Mouse (Mus musculus) midbrain, postnatal 0 days (tissue): ENCODE data around the gene Syt1. TPM values are rescaled to one million over a fixed set of nuclear protein-coding genes. Genes with fewer than 3 reads are reported as not detected.
A peak's percentile ranks its signal among the peaks of the same experiment; 100 is the strongest.

Experiments used
- ATAC-seq: fragments of 200-750 bp; cut with Nextera tagmentation; 2 replicates; pipeline ENCODE4 v1.8.0; 2017; ENCODE audit warnings: moderate number of reproducible peaks, mild to moderate bottlenecking, moderate TSS enrichment, moderate library complexity; ENCODE audit not compliant: low FRiP score
- DNase-seq: peaks from one replicate; pipeline ENCODE4 v3.0.0-alpha.2; 2015; ENCODE audit warnings: low spot score
- H3K27ac ChIP-seq: fragments of 300-500 bp; sonication (generic); 2 replicates; pipeline ENCODE4 v1.5.1; 2014; ENCODE audit warnings: low read depth, mild to moderate bottlenecking, low read length, mixed read lengths
- H3K27me3 ChIP-seq: fragments of 300-500 bp; sonication (generic); 2 replicates; pipeline ENCODE4 v1.6.1; 2014; ENCODE audit warnings: low read length, control low read depth, mixed read lengths; ENCODE audit not compliant: insufficient read depth
- H3K36me3 ChIP-seq: fragments of 300-500 bp; sonication (generic); 2 replicates; pipeline ENCODE4 v1.6.1; 2014; ENCODE audit warnings: low read length, control low read depth, mixed read lengths; ENCODE audit not compliant: insufficient read depth
- H3K4me1 ChIP-seq: fragments of 300-500 bp; sonication (generic); 2 replicates; pipeline ENCODE4 v1.6.1; 2014; ENCODE audit warnings: mild to moderate bottlenecking, control low read depth, antibody characterized with exemption, low read length, mixed read lengths; ENCODE audit not compliant: insufficient read depth
- H3K4me2 ChIP-seq: fragments of 300-500 bp; sonication (generic); 2 replicates; pipeline ENCODE4 v1.6.1; 2014; ENCODE audit warnings: low read depth, mild to moderate bottlenecking, low read length, mixed read lengths; ENCODE audit not compliant: poor library complexity, severe bottlenecking
- H3K4me3 ChIP-seq: fragments of 300-500 bp; sonication (generic); 2 replicates; pipeline ENCODE4 v1.5.1; 2014; ENCODE audit warnings: low read depth, mild to moderate bottlenecking, low read length, moderate library complexity
- H3K9ac ChIP-seq: fragments of 300-500 bp; sonication (generic); replicated peaks from 2 replicates; pipeline ENCODE4 v1.6.1; 2014; ENCODE audit warnings: mild to moderate bottlenecking, low read length, moderate library complexity, mixed read lengths; ENCODE audit not compliant: poor library complexity, severe bottlenecking
- H3K9me3 ChIP-seq: fragments of 300-500 bp; sonication (generic); 2 replicates; pipeline ENCODE4 v1.6.1; 2016; ENCODE audit warnings: low read length, control low read depth
- CTCF ChIP-seq: IDR thresholded peaks from 2 replicates; pipeline ENCODE4 v1.5.1; 2016; ENCODE audit warnings: antibody characterized with exemption, mild to moderate bottlenecking
- WGBS: fragments of 180-500 bp; shearing (Covaris S2); extraction: QIAGEN DNeasy Blood & Tissue Kit; methylation state at CpG from one replicate; pipeline ENCODE4 v1.1.7; 2014; 5-methylcytosine and 5-hydroxymethylcytosine counted together
- polyA plus RNA-seq: library from polyadenylated mRNA; unstranded; fragments of >200 nt; fragmentation: Nextera tagmentation; extraction: Ambion mirVana; gene quantifications from 2 replicates; pipeline ENCODE4 v1.2.1, GENCODE M21; 2015
- total RNA-seq: library from RNA; depleted of rRNA; stranded (reverse); fragments of >200 nt; gene quantifications from 2 replicates; pipeline ENCODE4 v1.2.3, GENCODE M21; 2014

The Syt1 gene
- total and polyA plus RNA-seq, 2 experiments from 2014 or later, result 111 to 141 TPM

DNA sequence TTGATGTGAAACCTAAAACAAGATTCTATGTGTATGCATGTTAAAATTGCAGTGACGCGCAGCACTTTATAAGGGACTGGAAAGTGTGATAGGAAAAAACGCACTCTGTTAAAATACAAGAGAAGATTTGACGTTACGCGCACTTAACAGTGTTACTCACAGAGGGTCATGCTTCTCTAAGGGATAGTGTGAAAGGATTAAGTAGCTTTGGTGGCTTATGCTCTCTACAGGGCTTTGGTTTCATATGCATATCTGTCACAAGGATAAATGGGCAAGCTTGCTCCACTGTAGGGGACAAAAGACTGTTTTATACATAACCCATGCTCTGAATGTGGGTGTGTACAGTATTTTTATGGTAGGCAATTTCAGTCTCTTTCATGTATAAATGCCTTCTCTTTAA lies 178.5 kb downstream of the Syt1 start:
- peak overlapping the region; percentile 32 for H3K4me2 ChIP-seq
- WGBS, result 38% methylated on average over 6 of the region's 6 CpGs
- no peak for TF ChIP-seq CTCF
- H3K9ac ChIP-seq, result no peak overlapping the region
- ATAC-seq (no peak), DNase-seq (no peak)
- no peaks in the 10 kb centered on the region for H3K27me3 ChIP-seq
- no peak overlapping the region for H3K4me3 ChIP-seq
- H3K27ac ChIP-seq, result no peak overlapping the region
- no peaks in the 10 kb centered on the region for H3K9me3 ChIP-seq
- 0 out of 2 replicates have a peak, but pooled peaks cover 3% of the 10 kb centered on the region for H3K4me1 ChIP-seq
- H3K36me3 ChIP-seq, result no peaks in the 10 kb centered on the region

DNA sequence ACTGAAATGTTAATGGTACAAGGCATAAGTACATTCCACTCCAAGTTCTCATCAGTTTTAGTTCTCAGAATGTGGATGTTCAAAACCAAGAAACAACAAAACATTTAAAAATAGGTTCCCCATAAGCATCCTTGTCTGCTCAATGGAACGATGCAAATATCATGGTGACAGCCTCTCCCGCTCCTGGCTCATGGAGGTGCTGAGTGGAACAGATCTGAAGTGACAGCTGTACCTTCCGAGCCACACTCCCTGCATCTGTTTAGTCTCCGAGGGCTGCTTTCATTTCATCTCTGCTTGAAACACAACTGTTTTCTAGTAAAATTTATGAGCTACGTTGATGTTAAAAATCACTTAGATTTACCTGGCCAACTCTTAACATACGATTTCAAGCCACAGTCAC lies 179.0 kb downstream of the Syt1 start:
- H3K9ac ChIP-seq, result no peak overlapping the region
- no peak for TF ChIP-seq CTCF
- no peaks in the 10 kb centered on the region for H3K27me3 ChIP-seq
- H3K36me3 ChIP-seq, result no peaks in the 10 kb centered on the region
- DNase-seq, result peak; percentile 56
- ATAC-seq, result peak; percentile 56; the same call in 1 of the 2 replicates
- WGBS, result 26% methylated on average over 6 of the region's 6 CpGs
- H3K27ac ChIP-seq, result no peak overlapping the region
- no peaks in the 10 kb centered on the region for H3K9me3 ChIP-seq
- peak overlapping the region; percentile 32 for H3K4me2 ChIP-seq
- H3K4me1 ChIP-seq, result 0 out of 2 replicates have a peak, but pooled peaks cover 3% of the 10 kb centered on the region
- no peak overlapping the region for H3K4me3 ChIP-seq

DNA sequence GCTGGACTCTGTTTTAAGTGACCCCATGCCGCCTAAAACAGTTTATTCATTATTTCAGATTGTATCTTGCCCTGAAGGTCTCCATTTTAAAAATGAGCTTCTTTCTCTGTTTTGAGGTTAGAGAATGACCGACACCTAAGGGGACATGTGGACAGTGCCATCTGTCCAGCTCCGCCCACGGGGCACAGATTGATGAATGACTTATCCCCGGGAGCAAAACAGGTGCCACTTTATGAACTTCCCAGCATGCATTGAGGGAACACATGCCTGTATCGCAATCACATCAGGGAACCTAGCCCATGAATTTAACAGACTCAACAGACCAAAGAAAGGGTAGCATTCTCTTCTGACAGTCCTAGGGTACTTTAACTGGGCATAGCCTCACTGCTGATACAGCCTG lies 188.5 kb downstream of the Syt1 start:
- Histone ChIP-seq H3K9ac (no peak overlapping the region), H3K27me3 (no peaks in the 10 kb centered on the region), H3K4me2 (no peak overlapping the region), H3K27ac (no peak overlapping the region), H3K4me3 (no peak overlapping the region), H3K36me3 (no peaks in the 10 kb centered on the region), H3K4me1 (no peaks in the 10 kb centered on the region), H3K9me3 (no peaks in the 10 kb centered on the region)
- DNase-seq (peak; percentile 17), ATAC-seq (no peak)
- WGBS, result 91% methylated on average over 6 of the region's 6 CpGs
- TF ChIP-seq CTCF, result no peak

DNA sequence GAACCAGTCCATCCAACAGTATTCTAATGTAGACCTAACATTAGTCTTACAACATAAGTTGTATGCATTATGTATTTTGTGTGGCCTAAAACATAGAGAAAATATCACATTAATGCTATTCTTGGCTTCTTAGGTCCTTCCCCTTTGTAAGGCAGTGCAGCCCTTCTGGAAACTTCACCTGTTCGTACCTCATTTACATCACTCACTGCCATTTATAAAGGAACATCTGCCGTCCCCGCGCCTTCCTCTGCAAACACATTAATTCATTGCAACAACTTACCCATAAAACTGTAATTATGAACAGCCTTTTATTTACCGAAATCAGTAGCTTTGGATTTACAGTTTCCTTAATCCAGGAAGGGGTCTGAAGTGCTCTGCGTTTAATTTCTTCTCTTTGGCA lies 195.4 kb downstream of the Syt1 start:
- Histone ChIP-seq H3K4me3 (no peak overlapping the region), H3K4me2 (no peak overlapping the region), H3K9ac (no peak overlapping the region), H3K27ac (no peak overlapping the region), H3K36me3 (no peaks in the 10 kb centered on the region), H3K9me3 (no peaks in the 10 kb centered on the region), H3K27me3 (no peaks in the 10 kb centered on the region), H3K4me1 (no peaks in the 10 kb centered on the region)
- DNase-seq, result no peak
- TF ChIP-seq CTCF, result no peak
- no peak for ATAC-seq
- 68% methylated on average over 6 of the region's 6 CpGs for WGBS

DNA sequence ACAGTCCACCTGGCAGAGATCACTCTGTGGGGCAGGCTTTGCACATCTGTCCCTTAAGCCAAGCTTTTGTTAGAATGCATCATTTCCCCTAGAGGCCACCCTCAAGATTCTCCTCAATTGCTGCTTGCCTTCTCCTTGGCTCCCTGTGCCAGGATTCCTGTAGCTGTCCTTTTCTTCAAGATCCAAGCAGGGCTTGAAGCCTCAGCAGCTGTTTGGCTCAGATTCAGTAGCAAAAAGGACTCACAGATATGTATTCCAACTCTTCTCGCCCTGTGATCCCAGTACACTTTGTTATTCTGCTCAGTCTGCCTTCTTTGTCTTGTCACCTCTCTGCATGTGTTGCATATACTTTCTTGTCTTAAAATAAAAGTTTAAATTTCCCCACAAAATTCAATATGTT lies 206.4 kb downstream of the Syt1 start:
- DNase-seq (no peak), ATAC-seq (no peak)
- H3K9me3 ChIP-seq, result no peaks in the 10 kb centered on the region
- no peaks in the 10 kb centered on the region for H3K4me1 ChIP-seq
- no peak overlapping the region for H3K9ac ChIP-seq
- no peaks in the 10 kb centered on the region for H3K27me3 ChIP-seq
- H3K36me3 ChIP-seq, result no peaks in the 10 kb centered on the region
- TF ChIP-seq CTCF, result no peak
- H3K4me2 ChIP-seq, result no peak overlapping the region
- H3K27ac ChIP-seq, result no peak overlapping the region
- 58% methylated on average over 1 of the region's 1 CpGs for WGBS
- H3K4me3 ChIP-seq, result no peak overlapping the region

DNA sequence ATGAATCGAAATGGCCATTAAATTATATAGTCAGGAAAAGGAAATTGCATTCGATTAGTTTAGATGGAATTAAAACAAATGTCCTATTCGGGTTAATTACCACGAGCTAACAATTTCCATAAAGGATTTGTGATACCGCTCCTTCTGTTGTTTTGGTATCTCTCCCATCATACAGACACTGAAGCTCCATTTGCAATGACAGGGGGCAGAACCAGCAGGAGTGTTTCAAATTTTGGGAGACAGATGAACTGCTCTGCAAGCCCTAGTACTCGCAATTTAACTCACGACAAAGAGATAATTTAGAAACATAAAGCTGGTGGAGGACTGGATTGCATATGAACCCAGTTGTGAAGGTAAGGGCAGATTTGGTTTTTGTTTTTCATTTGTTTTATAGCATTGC lies 210.0 kb downstream of the Syt1 start:
- H3K27ac ChIP-seq, result no peak overlapping the region
- no peaks in the 10 kb centered on the region for H3K4me1 ChIP-seq
- ATAC-seq (no peak), DNase-seq (no peak)
- no peak for TF ChIP-seq CTCF
- H3K9ac ChIP-seq, result no peak overlapping the region
- 75% methylated on average over 7 of the region's 7 CpGs for WGBS
- no peaks in the 10 kb centered on the region for H3K36me3 ChIP-seq
- no peaks in the 10 kb centered on the region for H3K9me3 ChIP-seq
- H3K27me3 ChIP-seq, result no peaks in the 10 kb centered on the region
- H3K4me2 ChIP-seq, result no peak overlapping the region
- H3K4me3 ChIP-seq, result no peak overlapping the region
